Mouse (Mus musculus) G1E (cell line): Measurements from ENCODE around the gene Lipi.

Experiments used
- CTCF ChIP-seq: IDR thresholded peaks from 2 replicates; pipeline ENCODE4 v1.5.1; 2012; ENCODE audit warnings: low read depth, low read length, inconsistent platforms, mixed read lengths
- GATA1 ChIP-seq: IDR thresholded peaks from 2 replicates; pipeline ENCODE4 v1.6.1; 2012; ENCODE audit warnings: borderline replicate concordance, low read length, inconsistent platforms, mixed read lengths
- POLR2AphosphoS5 ChIP-seq: IDR thresholded peaks from 2 replicates; pipeline ENCODE4 v1.6.1; 2012; ENCODE audit warnings: low read depth, low read length, inconsistent platforms; ENCODE audit not compliant: insufficient replicate concordance
- TAL1 ChIP-seq: conservative IDR thresholded peaks from 2 replicates; pipeline ENCODE4 v1.6.1; 2012; ENCODE audit warnings: low read depth, low read length, inconsistent platforms, mixed read lengths

DNA sequence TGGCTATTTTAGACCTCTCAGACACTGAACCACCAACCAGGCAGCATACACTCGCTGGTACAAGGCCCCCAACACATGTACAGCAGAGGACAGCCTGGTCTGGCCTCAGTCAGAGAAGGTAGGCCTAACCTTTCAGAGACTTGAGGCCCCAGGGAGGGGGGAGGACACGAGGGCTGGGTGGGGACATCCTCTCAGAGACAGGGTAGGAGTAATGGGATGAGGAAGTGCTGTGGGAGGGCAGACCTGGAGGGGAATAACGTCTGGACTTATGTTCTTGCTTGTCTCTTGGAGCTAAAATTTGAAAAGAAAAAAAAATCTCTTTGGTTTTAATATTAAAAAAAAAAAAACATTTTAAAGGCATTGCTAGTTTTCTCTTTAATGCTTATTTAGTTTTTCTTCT lies 605 bp upstream of the Lipi start:
- TF ChIP-seq POLR2AphosphoS5 (no peak), CTCF (no peak), GATA1 (no peak), TAL1 (no peak)
